Mouse (Mus musculus): ENCODE measurements around the gene Wscd2.

Wscd2 gene

GRCm38 (mm10) chr5:113539858-113540257, 49.7 kb downstream of the Wscd2 start:
- DNase-seq (ENCODE audit: low spot score in 2 of 2): peak in 1 of 2 experiments; percentile 53

DNA sequence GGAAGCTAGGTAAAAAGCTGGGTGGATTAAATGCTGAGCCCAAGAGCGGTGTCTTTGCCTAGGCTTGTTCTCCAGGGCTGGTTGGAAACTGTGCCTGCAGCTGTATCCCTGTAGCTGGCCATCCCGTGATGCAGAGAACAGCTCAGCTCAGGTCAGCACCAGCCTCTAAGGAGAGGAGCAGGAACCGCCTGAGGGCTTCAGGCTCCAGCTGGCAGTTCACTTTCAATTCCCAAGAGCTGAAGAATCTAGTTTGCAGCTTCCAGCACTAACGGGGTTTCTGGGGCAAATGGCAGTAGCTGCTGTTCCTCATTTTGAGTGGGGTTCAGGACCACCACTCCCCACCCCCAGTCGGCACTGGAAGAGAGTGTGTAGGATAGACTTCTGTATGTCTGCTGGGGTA, 51.1 kb downstream of the Wscd2 start:
- DNase-seq (ENCODE audit: low spot score in 2 of 2): no peak

GRCm38 (mm10) chr5:113542885-113543476, 52.8 kb downstream of the Wscd2 start:
- DNase-seq (ENCODE audit: low spot score in 2 of 2): no peak

DNA sequence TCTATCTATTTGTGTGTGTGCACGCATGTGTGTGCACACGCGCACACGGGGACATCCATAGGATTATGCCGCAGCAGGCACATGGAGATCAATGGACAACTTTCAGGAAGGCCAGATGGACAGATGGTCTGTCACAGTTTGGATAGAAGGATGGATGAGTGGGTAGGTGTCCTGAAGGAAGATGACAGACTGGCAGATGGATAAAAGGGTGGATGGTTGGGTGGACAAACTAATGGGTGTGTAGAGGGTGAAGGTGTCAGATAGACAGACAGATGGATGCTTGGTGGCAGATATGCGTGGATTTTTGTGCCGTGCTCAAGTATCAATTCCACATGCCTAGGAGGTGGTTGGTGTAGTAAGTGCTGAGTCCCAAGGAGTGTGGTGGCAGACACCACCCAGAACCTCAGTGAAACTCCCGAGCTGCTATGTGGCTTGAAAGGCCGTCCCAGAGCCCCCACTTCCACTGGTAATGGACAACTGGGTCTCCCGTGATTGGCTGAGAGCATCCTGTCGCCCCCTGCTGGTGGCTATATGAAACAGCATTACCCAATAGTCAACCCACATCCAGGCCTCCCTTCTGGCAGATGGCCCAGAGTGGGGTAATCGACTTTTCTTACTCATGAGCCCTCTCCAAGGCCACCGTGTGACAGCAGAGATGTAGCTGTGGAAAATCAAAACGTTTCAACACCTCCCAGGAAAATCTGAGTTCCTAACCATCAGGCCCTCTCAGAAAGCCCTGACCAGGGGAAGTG, 58.0 kb downstream of the Wscd2 start:
- peak; percentile 43 to 62 for DNase-seq (ENCODE audit: low spot score in 2 of 2)

DNA sequence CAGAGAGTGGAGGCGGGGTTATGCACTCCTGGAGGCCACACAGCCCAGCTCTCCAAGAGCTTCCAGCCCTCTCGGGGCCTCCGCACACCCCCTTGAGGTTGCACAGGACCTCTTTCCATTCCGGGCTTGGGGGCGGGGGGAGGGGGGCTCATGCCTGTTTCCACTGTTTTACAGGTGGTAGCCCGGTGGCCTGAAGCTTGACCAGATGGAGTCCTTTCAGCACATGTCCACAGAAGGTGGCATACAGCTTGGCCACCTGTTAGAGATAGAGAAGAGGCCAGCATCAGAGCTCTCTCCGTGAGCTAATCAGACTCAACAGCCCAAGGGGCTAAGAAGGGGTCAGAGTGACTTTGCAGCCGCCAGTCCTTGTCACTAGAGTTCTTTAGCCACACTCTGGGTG, 60.1 kb downstream of the Wscd2 start:
- no peak for DNase-seq (ENCODE audit: low spot score in 2 of 2)

DNA sequence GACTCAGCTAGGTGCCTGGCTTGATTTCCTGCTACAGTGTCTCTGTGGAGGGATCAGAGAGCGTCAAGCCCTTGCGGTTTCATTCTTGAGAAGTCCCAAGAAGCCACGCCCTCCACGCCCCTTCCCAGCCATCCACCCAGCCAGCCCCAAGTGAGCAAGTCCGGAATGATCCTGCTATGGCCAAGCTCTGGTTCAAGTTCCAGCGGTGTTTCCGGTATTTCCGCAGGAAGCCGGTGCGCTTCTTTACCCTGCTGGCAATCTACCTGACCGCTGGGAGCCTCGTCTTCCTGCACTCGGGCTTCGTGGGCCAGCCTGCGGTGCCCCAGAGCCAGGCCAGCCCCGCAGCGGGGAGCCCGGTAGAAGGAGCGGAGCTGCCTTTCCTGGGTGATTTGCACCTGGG, 60.6 kb downstream of the Wscd2 start:
- no peak for DNase-seq (ENCODE audit: low spot score in 2 of 2)

DNA sequence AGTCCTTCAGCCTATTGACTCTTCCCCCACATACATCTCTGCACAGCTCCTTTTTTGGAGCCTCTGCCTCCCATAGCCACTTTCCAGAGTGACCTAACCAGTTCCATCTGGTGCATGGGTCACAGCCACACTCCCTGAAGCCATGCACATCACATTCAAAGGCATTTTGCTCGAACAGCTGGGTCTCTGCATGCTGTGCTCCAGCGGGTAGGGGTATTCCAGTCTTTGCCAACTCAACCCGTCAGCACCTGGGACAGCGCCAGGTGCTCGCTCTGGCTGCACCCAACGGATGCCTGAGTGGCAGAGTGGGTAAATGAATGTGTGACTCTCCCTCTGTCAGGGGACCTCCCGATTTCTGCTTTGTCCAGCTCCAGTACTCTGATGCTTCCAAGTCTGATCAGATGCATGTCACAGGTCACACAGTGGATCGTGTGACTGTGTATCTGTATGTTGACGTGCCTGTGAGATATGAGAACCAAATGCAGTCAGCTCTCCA, 63.3 kb downstream of the Wscd2 start:
- DNase-seq (ENCODE audit: low spot score in 2 of 2): no peak

DNA sequence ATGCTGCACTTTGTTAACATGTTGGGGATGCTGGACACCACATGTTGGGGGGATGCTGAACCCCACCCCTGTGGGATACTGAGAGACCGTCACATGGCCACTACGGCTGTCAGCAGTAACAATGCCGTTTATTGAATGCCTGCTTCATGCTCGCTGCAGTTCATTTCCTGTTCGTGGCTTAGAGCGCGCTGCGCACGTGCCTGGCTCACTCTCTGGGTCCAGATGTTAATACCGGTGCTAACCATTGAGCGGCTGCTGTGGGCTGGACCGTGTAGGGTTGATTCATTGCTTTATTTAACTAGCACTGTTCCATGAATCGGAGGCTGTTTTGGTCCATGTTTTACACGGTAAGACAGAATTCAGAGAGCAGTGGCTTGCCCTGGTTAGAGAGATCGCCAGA, 64.0 kb downstream of the Wscd2 start:
- DNase-seq (ENCODE audit: low spot score in 2 of 2): no peak

GRCm38 (mm10) chr5:113554571-113554970, 64.4 kb downstream of the Wscd2 start:
- DNase-seq (ENCODE audit: low spot score in 2 of 2): no peak

GRCm38 (mm10) chr5:113555684-113556083, 65.6 kb downstream of the Wscd2 start:
- DNase-seq (ENCODE audit: low spot score in 2 of 2): no peak

DNA sequence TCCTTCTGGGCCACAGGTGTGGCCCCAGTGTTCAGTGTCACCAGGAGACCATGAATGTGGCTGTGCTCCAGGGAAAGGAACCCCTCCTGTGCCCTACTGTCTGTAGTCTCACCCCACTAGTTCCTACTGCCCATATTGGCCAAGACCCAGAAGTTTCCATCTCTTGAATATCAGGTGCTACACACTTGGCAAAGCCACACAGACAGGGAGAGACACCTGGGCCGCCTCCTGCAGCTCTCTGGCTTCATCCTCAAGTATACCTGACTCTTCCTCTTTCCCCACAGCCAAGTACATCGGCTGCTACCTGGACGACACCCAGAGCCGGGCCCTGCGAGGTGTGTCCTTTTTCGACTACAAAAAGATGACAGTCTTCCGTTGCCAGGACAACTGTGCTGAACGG, 67.9 kb downstream of the Wscd2 start:
- DNase-seq (ENCODE audit: low spot score in 2 of 2): no peak

- no peak for DNase-seq (ENCODE audit: low spot score in 2 of 2)
Measured at GRCm38 (mm10) chr5:113559627-113560026, 69.5 kb downstream of the Wscd2 start.

DNA sequence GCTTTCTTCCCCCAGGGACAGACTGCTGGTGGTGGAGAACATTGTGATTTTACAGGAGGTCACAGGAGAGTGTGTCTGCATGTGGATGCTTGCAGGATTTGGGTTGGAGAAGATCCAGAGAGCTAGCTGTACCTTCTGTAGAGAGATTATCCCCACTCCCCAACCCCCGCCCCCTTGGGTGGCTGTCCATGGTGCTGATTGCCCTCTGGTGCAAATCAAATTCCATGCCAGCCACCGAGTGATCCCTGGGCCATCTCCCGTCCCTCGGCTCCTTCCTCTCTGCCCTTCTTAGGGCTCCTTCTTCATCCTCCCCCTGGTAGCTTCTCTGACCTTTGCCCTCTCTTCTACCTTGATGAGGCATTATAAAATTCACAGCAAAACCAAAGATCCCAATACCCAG, 74.3 kb downstream of the Wscd2 start:
- DNase-seq (ENCODE audit: low spot score in 2 of 2): no peak

DNA sequence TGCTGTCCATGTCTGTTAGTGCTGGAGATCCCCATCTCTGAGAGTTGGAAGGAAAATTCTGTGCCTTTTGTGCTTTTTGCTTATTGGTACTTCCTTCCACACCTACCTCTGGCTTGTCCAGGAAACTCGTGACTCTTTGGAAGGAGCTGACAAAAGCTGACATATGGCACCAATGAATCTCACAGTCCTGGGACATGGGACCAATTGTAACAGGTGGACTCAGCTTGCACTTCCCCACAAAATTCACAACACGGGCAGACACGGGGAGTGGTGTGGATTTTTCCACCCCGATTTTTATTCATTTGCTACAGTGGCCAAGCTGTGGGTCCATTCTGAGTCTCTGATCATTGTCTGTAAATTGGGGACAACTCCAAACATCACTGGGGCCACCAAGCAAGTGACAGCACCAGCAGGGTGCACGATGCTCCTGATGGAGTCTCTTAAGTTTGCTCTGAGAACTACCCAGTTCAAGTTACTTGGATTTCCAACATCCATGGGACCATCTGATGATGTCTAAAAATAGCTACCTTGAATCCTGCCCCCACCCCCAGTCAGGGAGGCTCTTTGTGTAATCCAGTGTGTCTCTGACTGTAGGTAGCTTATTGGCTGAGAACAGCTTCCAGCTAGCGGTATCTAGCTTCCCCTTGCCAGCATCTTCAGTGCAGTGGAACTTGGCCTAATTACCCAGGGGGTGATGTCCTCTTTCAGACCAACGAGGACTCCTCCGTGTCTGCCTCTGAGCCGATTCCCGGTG, 75.1 kb downstream of the Wscd2 start:
- no peak for DNase-seq (ENCODE audit: low spot score in 2 of 2)

DNA sequence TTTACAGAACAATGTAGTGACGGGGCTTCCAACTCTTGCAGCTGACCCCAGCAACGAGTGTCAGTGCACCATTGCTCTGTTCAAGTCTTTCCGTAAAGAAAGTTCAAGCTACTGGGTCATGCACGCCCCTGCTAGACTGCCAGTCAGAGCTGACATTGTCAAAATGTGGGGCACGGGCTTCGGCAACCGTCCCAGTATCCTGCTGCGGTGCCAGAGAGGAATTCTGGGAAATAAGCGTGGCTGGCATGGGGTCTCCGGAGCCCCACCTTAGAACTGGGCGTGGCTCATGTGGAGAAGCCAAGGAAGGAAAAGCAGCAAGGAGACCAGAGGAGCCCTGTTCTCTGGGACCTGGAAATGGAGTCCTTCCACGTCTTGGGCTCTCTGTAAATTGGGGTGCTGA, 75.7 kb downstream of the Wscd2 start:
- no peak for DNase-seq (ENCODE audit: low spot score in 2 of 2)

- DNase-seq (ENCODE audit: low spot score in 2 of 2): no peak
Measured at GRCm38 (mm10) chr5:113570056-113570717, 80.1 kb downstream of the Wscd2 start.

- DNase-seq (ENCODE audit: low spot score in 2 of 2): peak in 1 of 2 experiments; percentile 45
Measured at GRCm38 (mm10) chr5:113577555-113577954, 87.4 kb downstream of the Wscd2 start.

DNA sequence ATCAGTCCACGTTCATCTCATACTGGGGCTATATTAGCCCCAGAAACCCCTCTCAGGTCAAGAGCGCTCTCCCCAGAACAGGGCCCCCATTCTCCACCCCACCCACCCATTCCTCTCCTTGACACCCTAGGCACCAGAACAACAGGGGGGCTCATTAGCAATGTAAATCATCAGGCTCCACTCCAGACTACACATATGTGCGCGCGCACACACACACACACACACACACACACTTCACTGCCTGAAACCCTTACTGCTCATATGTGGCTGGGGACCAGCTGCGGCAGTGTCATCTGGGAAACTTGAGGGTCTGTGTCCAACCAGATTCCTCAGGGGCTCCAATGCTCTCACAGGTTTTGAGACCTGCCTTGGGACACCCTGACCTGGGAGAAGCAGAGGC, 88.3 kb downstream of the Wscd2 start:
- DNase-seq (ENCODE audit: low spot score in 2 of 2): no peak

GRCm38 (mm10) chr5:113579128-113579527, 89.0 kb downstream of the Wscd2 start:
- DNase-seq (ENCODE audit: low spot score in 2 of 2): peak; percentile 44 to 53

- DNase-seq (ENCODE audit: low spot score in 2 of 2): peak in 1 of 2 experiments; percentile 20
Measured at GRCm38 (mm10) chr5:113580248-113580647, 90.1 kb downstream of the Wscd2 start.

DNA sequence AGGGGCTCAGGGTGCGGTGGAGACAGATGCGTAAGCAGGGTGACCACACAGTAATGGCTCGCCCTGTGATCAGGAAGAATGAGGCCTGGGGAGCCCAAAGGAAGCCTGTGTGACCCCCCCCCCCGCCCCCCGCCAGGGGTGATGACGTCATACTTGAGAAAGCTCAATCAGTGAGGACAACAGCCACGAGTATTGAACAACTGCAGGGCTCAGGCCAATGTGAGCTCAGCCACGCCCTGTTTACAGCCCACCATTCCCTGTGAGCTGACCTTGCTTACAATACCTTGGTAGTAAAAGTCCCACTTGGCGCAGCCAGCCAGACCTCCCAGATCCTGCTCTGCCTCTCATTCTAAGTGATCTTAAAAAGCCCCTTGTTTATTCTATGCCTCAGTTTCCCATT, 90.7 kb downstream of the Wscd2 start:
- no peak for DNase-seq (ENCODE audit: low spot score in 2 of 2)

All from right cerebral cortex, adult 2 months (tissue).